Mouse (Mus musculus): ENCODE measurements around the gene Ptchd4. TPM values are rescaled to one million over a fixed set of nuclear protein-coding genes. Genes with fewer than 3 reads are reported as not detected.

Gene Ptchd4
- polyA plus RNA-seq, 1 experiment from 2014 or later = 0.70 TPM

DNA sequence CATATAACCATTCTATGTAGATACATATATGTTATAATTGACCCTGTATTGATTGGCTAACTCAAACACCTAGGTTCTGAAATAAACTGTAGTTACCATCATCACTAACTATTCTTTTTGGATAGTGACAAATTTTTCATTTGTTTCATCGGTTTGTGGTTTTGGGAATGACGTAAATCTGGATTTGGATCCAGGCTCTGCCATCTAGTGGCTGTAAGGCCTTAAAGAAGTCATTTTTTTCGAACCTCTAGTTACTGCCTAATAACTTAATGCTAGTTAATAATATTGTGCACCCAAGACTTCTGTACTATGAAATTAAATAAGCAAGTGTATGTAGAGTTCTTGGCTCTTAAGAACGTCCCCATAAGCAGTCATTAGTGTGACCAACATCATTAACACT, 11.5 kb upstream of the Ptchd4 start:
- no peak overlapping the region for H3K9ac ChIP-seq (ENCODE audit: low read depth, low read length)
- no peak overlapping the region for H3K27ac ChIP-seq (ENCODE audit: low read depth, low read length)
- no peaks in the 10 kb centered on the region for H3K27me3 ChIP-seq (ENCODE audit: control insufficient read depth, insufficient read depth, low read length)
- H3K36me3 ChIP-seq (ENCODE audit: control insufficient read depth, insufficient read depth, low read length) = no peaks in the 10 kb centered on the region
- ATAC-seq (ENCODE audit: low FRiP score, low TSS enrichment) = no peak
- no peak overlapping the region for H3K4me3 ChIP-seq (ENCODE audit: low read length)
- no peak overlapping the region for H3K4me2 ChIP-seq (replicated peaks; ENCODE audit: low read depth, low read length)
- no peaks in the 10 kb centered on the region for H3K4me1 ChIP-seq (ENCODE audit: control insufficient read depth, insufficient read depth, low read length)
- 67% methylated on average over 4 of the region's 4 CpGs for WGBS
- no peaks in the 10 kb centered on the region for H3K9me3 ChIP-seq (ENCODE audit: control insufficient read depth, low read length)

GRCm38 (mm10) chr17:42307001-42307400, 8.7 kb upstream of the Ptchd4 start:
- Histone ChIP-seq H3K4me3 (ENCODE audit: low read length) (no peak overlapping the region), H3K4me2 (replicated peaks; ENCODE audit: low read depth, low read length) (no peak overlapping the region), H3K4me1 (ENCODE audit: control insufficient read depth, insufficient read depth, low read length) (no peaks in the 10 kb centered on the region), H3K9me3 (ENCODE audit: control insufficient read depth, low read length) (no peaks in the 10 kb centered on the region), H3K27ac (ENCODE audit: low read depth, low read length) (no peak overlapping the region), H3K36me3 (ENCODE audit: control insufficient read depth, insufficient read depth, low read length) (no peaks in the 10 kb centered on the region), H3K9ac (ENCODE audit: low read depth, low read length) (no peak overlapping the region), H3K27me3 (ENCODE audit: control insufficient read depth, insufficient read depth, low read length) (no peaks in the 10 kb centered on the region)
- no peak for ATAC-seq (ENCODE audit: low FRiP score, low TSS enrichment)
- 94% methylated on average over 1 of the region's 1 CpGs for WGBS

GRCm38 (mm10) chr17:42310136-42310535, 5.6 kb upstream of the Ptchd4 start:
- Histone ChIP-seq H3K9ac (ENCODE audit: low read depth, low read length) (no peak overlapping the region), H3K4me1 (ENCODE audit: control insufficient read depth, insufficient read depth, low read length) (no peaks in the 10 kb centered on the region), H3K4me3 (ENCODE audit: low read length) (no peak overlapping the region), H3K27me3 (ENCODE audit: control insufficient read depth, insufficient read depth, low read length) (no peaks in the 10 kb centered on the region), H3K9me3 (ENCODE audit: control insufficient read depth, low read length) (no peaks in the 10 kb centered on the region), H3K27ac (ENCODE audit: low read depth, low read length) (no peak overlapping the region), H3K4me2 (replicated peaks; ENCODE audit: low read depth, low read length) (no peak overlapping the region), H3K36me3 (ENCODE audit: control insufficient read depth, insufficient read depth, low read length) (no peaks in the 10 kb centered on the region)
- ATAC-seq (ENCODE audit: low FRiP score, low TSS enrichment) = no peak

GRCm38 (mm10) chr17:42316612-42316982, 850 bp downstream of the Ptchd4 start:
- Histone ChIP-seq H3K4me3 (ENCODE audit: low read length) (peak overlapping the region; percentile 59), H3K27me3 (ENCODE audit: control insufficient read depth, insufficient read depth, low read length) (peaks cover 4% of the 10 kb centered on the region), H3K36me3 (ENCODE audit: control insufficient read depth, insufficient read depth, low read length) (no peaks in the 10 kb centered on the region), H3K9ac (ENCODE audit: low read depth, low read length) (0 out of 2 replicates have a peak overlapping the region, but pooled peaks have one; percentile 40), H3K4me1 (ENCODE audit: control insufficient read depth, insufficient read depth, low read length) (no peaks in the 10 kb centered on the region), H3K4me2 (replicated peaks; ENCODE audit: low read depth, low read length) (peak overlapping the region; percentile 81), H3K27ac (ENCODE audit: low read depth, low read length) (no peak overlapping the region), H3K9me3 (ENCODE audit: control insufficient read depth, low read length) (no peaks in the 10 kb centered on the region)
- 1% methylated on average over 22 of the region's 22 CpGs for WGBS
- peak; percentile 77 for ATAC-seq (ENCODE audit: low FRiP score, low TSS enrichment)

GRCm38 (mm10) chr17:42335787-42336186, 20.0 kb downstream of the Ptchd4 start:
- Histone ChIP-seq H3K36me3 (ENCODE audit: control insufficient read depth, insufficient read depth, low read length) (no peaks in the 10 kb centered on the region), H3K4me3 (ENCODE audit: low read length) (no peak overlapping the region), H3K27ac (ENCODE audit: low read depth, low read length) (no peak overlapping the region), H3K27me3 (ENCODE audit: control insufficient read depth, insufficient read depth, low read length) (no peaks in the 10 kb centered on the region), H3K9ac (ENCODE audit: low read depth, low read length) (no peak overlapping the region), H3K9me3 (ENCODE audit: control insufficient read depth, low read length) (no peaks in the 10 kb centered on the region), H3K4me1 (ENCODE audit: control insufficient read depth, insufficient read depth, low read length) (no peaks in the 10 kb centered on the region), H3K4me2 (replicated peaks; ENCODE audit: low read depth, low read length) (no peak overlapping the region)
- no peak for ATAC-seq (ENCODE audit: low FRiP score, low TSS enrichment)

DNA sequence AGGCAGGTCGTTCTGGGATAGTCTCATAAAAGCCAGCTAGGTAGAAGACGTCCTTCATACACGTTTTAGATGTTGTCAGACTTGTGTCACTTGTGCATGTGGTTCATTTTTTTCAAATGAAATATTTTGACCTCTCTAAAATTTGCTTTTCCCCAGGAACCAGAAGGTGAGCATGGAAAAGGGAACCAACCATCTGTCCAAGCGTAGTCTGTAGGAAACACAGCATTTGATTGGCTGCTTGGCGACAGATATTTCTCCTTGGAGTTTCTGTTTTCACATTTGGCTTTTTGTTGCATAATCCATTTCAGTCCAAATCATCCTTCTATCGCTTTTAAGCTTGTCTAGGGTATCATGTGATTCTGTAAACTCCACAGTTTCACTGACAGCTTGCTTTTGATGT, 20.8 kb downstream of the Ptchd4 start:
- no peaks in the 10 kb centered on the region for H3K9me3 ChIP-seq (ENCODE audit: control insufficient read depth, low read length)
- 84% methylated on average over 6 of the region's 6 CpGs for WGBS
- H3K27me3 ChIP-seq (ENCODE audit: control insufficient read depth, insufficient read depth, low read length) = no peaks in the 10 kb centered on the region
- no peak overlapping the region for H3K9ac ChIP-seq (ENCODE audit: low read depth, low read length)
- H3K36me3 ChIP-seq (ENCODE audit: control insufficient read depth, insufficient read depth, low read length) = no peaks in the 10 kb centered on the region
- H3K4me3 ChIP-seq (ENCODE audit: low read length) = no peak overlapping the region
- no peaks in the 10 kb centered on the region for H3K4me1 ChIP-seq (ENCODE audit: control insufficient read depth, insufficient read depth, low read length)
- no peak overlapping the region for H3K4me2 ChIP-seq (replicated peaks; ENCODE audit: low read depth, low read length)
- ATAC-seq (ENCODE audit: low FRiP score, low TSS enrichment) = no peak
- H3K27ac ChIP-seq (ENCODE audit: low read depth, low read length) = no peak overlapping the region

- Histone ChIP-seq H3K36me3 (ENCODE audit: control insufficient read depth, insufficient read depth, low read length) (no peaks in the 10 kb centered on the region), H3K4me2 (replicated peaks; ENCODE audit: low read depth, low read length) (no peak overlapping the region), H3K9me3 (ENCODE audit: control insufficient read depth, low read length) (no peaks in the 10 kb centered on the region), H3K4me3 (ENCODE audit: low read length) (no peak overlapping the region), H3K4me1 (ENCODE audit: control insufficient read depth, insufficient read depth, low read length) (no peaks in the 10 kb centered on the region), H3K27me3 (ENCODE audit: control insufficient read depth, insufficient read depth, low read length) (no peaks in the 10 kb centered on the region), H3K27ac (ENCODE audit: low read depth, low read length) (no peak overlapping the region), H3K9ac (ENCODE audit: low read depth, low read length) (no peak overlapping the region)
- no peak for ATAC-seq (ENCODE audit: low FRiP score, low TSS enrichment)
These were observed 30.3 kb downstream of the Ptchd4 start for GRCm38 (mm10) chr17:42346027-42346426.

GRCm38 (mm10) chr17:42358481-42358880, 42.7 kb downstream of the Ptchd4 start:
- no peak overlapping the region for H3K4me2 ChIP-seq (replicated peaks; ENCODE audit: low read depth, low read length)
- no peaks in the 10 kb centered on the region for H3K36me3 ChIP-seq (ENCODE audit: control insufficient read depth, insufficient read depth, low read length)
- H3K9ac ChIP-seq (ENCODE audit: low read depth, low read length) = no peak overlapping the region
- no peak overlapping the region for H3K4me3 ChIP-seq (ENCODE audit: low read length)
- no peak overlapping the region for H3K27ac ChIP-seq (ENCODE audit: low read depth, low read length)
- H3K27me3 ChIP-seq (ENCODE audit: control insufficient read depth, insufficient read depth, low read length) = no peaks in the 10 kb centered on the region
- ATAC-seq (ENCODE audit: low FRiP score, low TSS enrichment) = no peak
- no peaks in the 10 kb centered on the region for H3K9me3 ChIP-seq (ENCODE audit: control insufficient read depth, low read length)
- H3K4me1 ChIP-seq (ENCODE audit: control insufficient read depth, insufficient read depth, low read length) = no peaks in the 10 kb centered on the region
- 72% methylated on average over 1 of the region's 1 CpGs for WGBS

- Histone ChIP-seq H3K4me1 (ENCODE audit: control insufficient read depth, insufficient read depth, low read length) (no peaks in the 10 kb centered on the region), H3K9me3 (ENCODE audit: control insufficient read depth, low read length) (no peaks in the 10 kb centered on the region), H3K27me3 (ENCODE audit: control insufficient read depth, insufficient read depth, low read length) (no peaks in the 10 kb centered on the region), H3K4me3 (ENCODE audit: low read length) (no peak overlapping the region), H3K4me2 (replicated peaks; ENCODE audit: low read depth, low read length) (no peak overlapping the region), H3K9ac (ENCODE audit: low read depth, low read length) (no peak overlapping the region), H3K36me3 (ENCODE audit: control insufficient read depth, insufficient read depth, low read length) (no peaks in the 10 kb centered on the region), H3K27ac (ENCODE audit: low read depth, low read length) (no peak overlapping the region)
- no peak for ATAC-seq (ENCODE audit: low FRiP score, low TSS enrichment)
- WGBS = 89% methylated on average over 6 of the region's 6 CpGs
These were observed 47.5 kb downstream of the Ptchd4 start for GRCm38 (mm10) chr17:42363085-42363710.

All from kidney, embryonic 14.5 days (tissue).